Mouse (Mus musculus) stomach, embryonic 15.5 days (tissue): Measurements from ENCODE around the gene Lingo2. TPM values are rescaled to one million over a fixed set of nuclear protein-coding genes. Genes with fewer than 3 reads are reported as not detected.
A peak's percentile ranks its signal among the peaks of the same experiment; 100 is the strongest.

Source experiments
- ATAC-seq: fragments of 200-750 bp; cut with Nextera tagmentation; 2 replicates; pipeline ENCODE4 v1.8.0; 2017; ENCODE audit warnings: low read depth, moderate number of reproducible peaks, moderate TSS enrichment; ENCODE audit not compliant: insufficient read depth, low FRiP score
- H3K27ac ChIP-seq: fragments of 300-500 bp; sonication (generic); 2 replicates; pipeline ENCODE4 v1.5.1; 2015; ENCODE audit warnings: mild to moderate bottlenecking, inconsistent platforms
- H3K27me3 ChIP-seq: fragments of 300-500 bp; sonication (generic); replicated peaks from 2 replicates; pipeline ENCODE4 v1.6.1; 2015; ENCODE audit warnings: inconsistent platforms
- H3K36me3 ChIP-seq: fragments of 300-500 bp; sonication (generic); 2 replicates; pipeline ENCODE4 v1.6.1; 2015; ENCODE audit warnings: inconsistent platforms
- H3K4me1 ChIP-seq: fragments of 300-500 bp; sonication (generic); 2 replicates; pipeline ENCODE4 v1.6.1; 2015; ENCODE audit warnings: inconsistent platforms
- H3K4me2 ChIP-seq: fragments of 300-500 bp; sonication (generic); 2 replicates; pipeline ENCODE4 v1.6.1; 2015; ENCODE audit warnings: mild to moderate bottlenecking, inconsistent platforms
- H3K4me3 ChIP-seq: fragments of 300-500 bp; sonication (generic); replicated peaks from 2 replicates; pipeline ENCODE4 v1.5.1; 2015; ENCODE audit warnings: inconsistent platforms
- H3K9ac ChIP-seq: fragments of 300-500 bp; sonication (generic); 2 replicates; pipeline ENCODE4 v1.6.1; 2015; ENCODE audit warnings: inconsistent platforms
- H3K9me3 ChIP-seq: fragments of 300-500 bp; sonication (generic); 2 replicates; pipeline ENCODE4 v1.6.1; 2016; ENCODE audit warnings: inconsistent platforms
- WGBS: fragments of 180-500 bp; shearing (Covaris S2); methylation state at CpG from one replicate; pipeline ENCODE4 v1.1.7; 2015; 5-methylcytosine and 5-hydroxymethylcytosine counted together
- polyA plus RNA-seq: library from polyadenylated mRNA; unstranded; fragments of >200 nt; fragmentation: Nextera tagmentation; extraction: Ambion mirVana; gene quantifications from 2 replicates; pipeline ENCODE4 v1.2.1, GENCODE M21; 2015

Gene Lingo2
- 0.46 and 0.77 TPM in 2 replicates for polyA plus RNA-seq

DNA sequence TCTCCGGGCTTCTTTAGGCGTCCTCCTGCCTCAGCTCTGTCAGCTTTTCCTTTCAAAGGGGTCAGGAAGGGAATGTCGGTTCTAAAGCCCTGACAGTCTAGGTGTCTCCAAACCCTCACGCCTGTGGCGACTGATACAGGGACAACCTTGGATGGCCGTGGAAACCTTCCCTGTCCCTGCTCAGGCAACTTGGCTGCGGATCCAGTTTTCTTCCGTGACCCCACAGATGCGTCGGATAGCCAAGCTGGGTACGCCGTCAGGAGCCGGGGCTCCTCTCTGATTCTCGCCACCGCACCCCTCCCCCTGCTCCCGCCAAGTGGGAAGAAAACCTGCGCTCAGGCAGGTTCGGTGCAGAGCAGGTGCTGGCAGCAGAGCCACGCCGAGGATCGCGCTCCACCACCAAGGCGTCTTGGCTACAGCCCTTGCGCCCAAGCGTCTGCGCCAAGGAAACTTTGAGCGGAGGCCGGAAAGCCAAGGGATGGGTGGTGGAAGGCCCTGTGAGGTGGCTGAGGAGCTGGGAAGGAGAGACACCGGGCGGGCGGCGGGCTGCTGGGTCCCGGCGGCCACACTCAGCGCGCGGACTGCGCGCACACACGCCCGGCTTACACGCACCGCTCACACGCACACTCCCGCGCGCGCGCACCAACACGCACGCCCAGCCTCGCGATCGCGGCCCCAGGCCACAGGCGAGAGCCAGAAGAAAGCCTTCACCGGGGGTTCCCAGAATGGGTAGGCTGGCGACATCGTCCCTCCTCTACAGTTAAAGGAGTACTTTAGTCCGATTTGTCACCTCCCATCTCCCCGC is at the start of gene Lingo2:
Gene Lingo2, minus strand, starts transcription at position 598 of the 805 bp plus-strand sequence.
- Histone ChIP-seq H3K4me3 (peak within 1 kb of the TSS; percentile 51), H3K27me3 (peaks cover 41% of the 10 kb centered on the region), H3K27ac (no peak within 1 kb of the TSS), H3K4me1 (peaks cover 15% of the 10 kb centered on the region; the same call in 1 of the 2 replicates), H3K36me3 (no peaks in the 10 kb centered on the region), H3K9me3 (no peaks in the 10 kb centered on the region), H3K4me2 (peak within 1 kb of the TSS; percentile 99), H3K9ac (no peak within 1 kb of the TSS)
- under 1% methylated on average over 61 of the region's 61 CpGs for WGBS
- ATAC-seq: peak; percentile 42; the same call in 1 of the 2 replicates

DNA sequence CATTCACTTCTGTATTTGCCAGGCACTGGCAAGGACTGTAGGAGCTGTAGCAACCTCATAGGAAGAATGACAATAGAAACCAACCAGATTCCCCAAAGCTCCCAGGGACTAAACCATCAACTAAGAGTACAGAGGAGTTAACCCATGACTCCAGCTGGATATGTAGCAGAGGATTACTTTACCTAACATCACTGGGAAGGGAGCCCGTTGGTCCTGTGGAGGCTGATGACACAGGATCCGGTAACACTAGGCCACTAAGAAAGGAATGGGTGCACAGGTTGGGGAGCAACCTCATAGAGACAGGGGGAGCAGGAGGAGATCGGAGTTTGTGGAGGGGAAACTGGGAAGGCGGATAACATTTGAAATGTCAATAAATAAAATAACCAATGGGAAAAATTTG is 21.8 kb upstream of the Lingo2 start:
- H3K27me3 ChIP-seq: no peaks in the 10 kb centered on the region
- no peak overlapping the region for H3K9ac ChIP-seq
- H3K4me1 ChIP-seq: no peaks in the 10 kb centered on the region
- H3K36me3 ChIP-seq: no peaks in the 10 kb centered on the region
- no peak overlapping the region for H3K4me2 ChIP-seq
- no peak overlapping the region for H3K4me3 ChIP-seq
- ATAC-seq: no peak
- WGBS: 93% methylated on average over 4 of the region's 4 CpGs
- H3K9me3 ChIP-seq: no peaks in the 10 kb centered on the region
- H3K27ac ChIP-seq: no peak overlapping the region

DNA sequence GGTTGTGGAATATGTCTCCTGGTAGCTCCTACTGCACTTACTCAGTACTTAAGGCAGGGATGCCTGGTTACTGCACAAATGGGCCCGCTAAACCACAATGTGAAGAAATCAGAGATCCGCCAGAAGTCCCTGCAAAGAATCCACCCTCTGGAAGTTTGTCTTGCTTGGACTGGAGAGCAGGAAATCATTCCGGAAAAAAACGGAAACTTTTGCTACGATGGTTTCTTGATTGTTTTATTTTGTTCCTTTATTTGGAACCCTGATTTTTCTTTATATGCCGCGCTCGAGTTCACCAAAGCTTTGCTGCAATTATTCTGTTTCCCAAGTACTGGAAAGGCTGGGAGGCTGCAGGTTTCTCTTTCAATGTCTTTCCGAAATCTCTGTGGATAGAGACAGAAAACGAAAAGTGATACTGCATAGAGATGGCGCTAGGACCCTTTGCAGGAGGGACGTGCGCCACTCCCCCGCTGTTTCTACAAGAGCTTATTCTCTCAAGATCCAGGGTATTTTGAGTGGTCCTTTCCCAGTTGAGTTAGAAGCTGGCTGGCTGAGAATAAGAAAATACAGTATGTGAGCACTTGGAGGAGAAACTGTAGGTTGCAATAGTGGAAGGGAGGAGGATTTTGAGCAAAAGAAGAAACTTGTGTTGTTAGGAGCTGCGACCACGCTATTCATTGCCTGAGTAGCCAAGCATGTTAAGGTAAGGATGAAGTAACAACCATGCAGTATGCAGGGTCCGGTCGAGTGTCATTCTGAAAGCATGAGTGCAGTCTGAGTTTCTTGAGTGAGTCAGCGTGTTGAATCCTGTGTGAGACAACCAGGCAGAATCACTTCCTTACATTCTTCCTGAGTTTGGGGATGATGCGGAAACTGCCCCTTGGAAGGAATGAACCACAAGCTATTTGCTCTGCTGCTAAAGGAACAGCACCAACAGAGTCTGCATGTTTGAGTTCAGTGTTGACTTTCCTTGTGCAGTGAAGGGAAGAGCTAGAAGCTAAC is 1.2 kb upstream of the Lingo2 start:
- 11% methylated on average over 20 of the region's 20 CpGs for WGBS
- H3K36me3 ChIP-seq: no peaks in the 10 kb centered on the region

DNA sequence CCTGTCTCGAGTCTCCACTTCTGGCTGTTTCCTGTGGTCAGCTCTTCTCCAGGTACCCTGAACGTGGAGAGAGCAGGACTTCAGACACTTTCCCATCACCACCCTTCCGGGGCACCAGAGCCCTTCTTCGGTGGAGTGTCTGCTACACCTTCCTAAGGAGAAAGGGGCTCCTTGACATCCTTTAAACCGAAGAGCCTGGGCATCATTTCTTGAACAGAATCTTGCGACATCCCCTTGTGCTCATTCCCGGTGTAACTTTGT is 338 bp upstream of the Lingo2 start:
- Histone ChIP-seq H3K4me3 (peak overlapping the region; percentile 51), H3K27me3 (peaks cover 41% of the 10 kb centered on the region), H3K36me3 (no peaks in the 10 kb centered on the region), H3K9me3 (no peaks in the 10 kb centered on the region), H3K4me2 (peak overlapping the region; percentile 99), H3K4me1 (peaks cover 15% of the 10 kb centered on the region; the same call in 1 of the 2 replicates), H3K9ac (no peak overlapping the region), H3K27ac (no peak overlapping the region)
- no peak for ATAC-seq
- 1% methylated on average over 7 of the region's 7 CpGs for WGBS

More for the DNA sequence above, 1.2 kb upstream of the Lingo2 start:
- Histone ChIP-seq H3K9me3 (no peaks in the 10 kb centered on the region), H3K4me3 (peak overlapping the region; percentile 51), H3K4me2 (peak overlapping the region; percentile 99), H3K27ac (no peak overlapping the region), H3K27me3 (peaks cover 41% of the 10 kb centered on the region), H3K9ac (no peak overlapping the region), H3K4me1 (peaks cover 15% of the 10 kb centered on the region; the same call in 1 of the 2 replicates)
- ATAC-seq: no peak

DNA sequence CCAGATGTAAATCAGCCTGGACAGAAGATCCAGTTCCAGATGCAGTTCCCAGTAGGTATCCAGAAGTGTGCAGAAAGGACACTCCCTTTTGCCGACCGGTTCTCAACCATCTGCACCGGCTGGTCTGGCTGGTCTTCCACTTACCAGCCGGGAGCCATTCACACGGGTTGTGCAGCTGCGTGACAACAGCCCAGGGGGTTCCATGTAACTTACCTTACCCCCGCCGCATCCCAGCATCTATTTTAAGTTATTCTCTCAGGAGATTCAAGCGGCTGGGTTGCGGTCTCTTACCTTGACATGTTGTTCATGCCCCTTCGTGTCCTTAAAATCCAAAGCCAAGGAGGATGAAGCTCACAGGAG is 777 bp downstream of the Lingo2 start:
- no peaks in the 10 kb centered on the region for H3K9me3 ChIP-seq
- under 1% methylated on average over 11 of the region's 11 CpGs for WGBS
- ATAC-seq: peak; percentile 13; the same call in 1 of the 2 replicates
- H3K4me3 ChIP-seq: peak overlapping the region; percentile 51
- no peak overlapping the region for H3K27ac ChIP-seq
- peaks cover 41% of the 10 kb centered on the region for H3K27me3 ChIP-seq
- peaks cover 15% of the 10 kb centered on the region; the same call in 1 of the 2 replicates for H3K4me1 ChIP-seq
- H3K4me2 ChIP-seq: peak overlapping the region; percentile 99
- H3K36me3 ChIP-seq: no peaks in the 10 kb centered on the region
- no peak overlapping the region for H3K9ac ChIP-seq

DNA sequence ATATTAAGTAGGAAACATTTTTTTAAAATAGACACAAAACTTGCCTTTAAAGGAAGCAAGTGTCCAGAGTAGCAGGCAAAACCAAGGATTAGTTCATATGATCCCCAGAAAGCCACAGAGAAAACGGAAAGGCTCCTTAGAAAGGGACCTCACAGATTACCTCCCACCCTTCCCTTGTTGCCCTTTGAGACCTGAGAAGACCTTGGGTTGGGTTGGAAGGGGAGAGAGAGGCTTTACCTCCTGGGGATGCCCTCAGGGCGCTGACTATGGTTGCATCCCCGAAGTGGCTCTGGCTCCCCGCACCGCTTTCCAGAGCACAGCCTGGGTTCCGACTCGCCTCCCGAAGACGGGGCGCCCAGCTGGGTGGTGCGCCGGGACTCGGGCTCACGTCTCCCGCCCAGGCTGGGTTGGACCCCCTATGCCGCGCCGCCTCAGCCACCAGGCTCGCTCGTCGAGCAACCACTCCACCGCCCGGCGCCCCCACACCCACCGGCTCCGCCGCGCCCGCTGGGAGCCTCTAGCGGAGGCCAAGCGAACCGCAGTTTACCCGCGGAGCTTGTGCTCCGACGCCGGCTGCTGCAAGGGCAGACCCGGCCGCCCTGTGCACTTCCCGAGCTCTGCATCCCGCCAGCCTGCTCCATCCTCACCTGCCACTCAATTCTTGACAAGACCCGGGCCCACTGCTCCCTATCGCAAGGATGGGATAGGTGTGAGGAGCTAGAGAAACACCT is 1.4 kb downstream of the Lingo2 start:
- no peak overlapping the region for H3K27ac ChIP-seq
- WGBS: 1% methylated on average over 43 of the region's 43 CpGs
- no peaks in the 10 kb centered on the region for H3K9me3 ChIP-seq
- H3K36me3 ChIP-seq: no peaks in the 10 kb centered on the region
- peak overlapping the region; percentile 99 for H3K4me2 ChIP-seq
- no peak overlapping the region for H3K9ac ChIP-seq
- ATAC-seq: peak; percentile 89
- peaks cover 41% of the 10 kb centered on the region for H3K27me3 ChIP-seq
- H3K4me3 ChIP-seq: peak overlapping the region; percentile 51
- peaks cover 15% of the 10 kb centered on the region; the same call in 1 of the 2 replicates for H3K4me1 ChIP-seq

DNA sequence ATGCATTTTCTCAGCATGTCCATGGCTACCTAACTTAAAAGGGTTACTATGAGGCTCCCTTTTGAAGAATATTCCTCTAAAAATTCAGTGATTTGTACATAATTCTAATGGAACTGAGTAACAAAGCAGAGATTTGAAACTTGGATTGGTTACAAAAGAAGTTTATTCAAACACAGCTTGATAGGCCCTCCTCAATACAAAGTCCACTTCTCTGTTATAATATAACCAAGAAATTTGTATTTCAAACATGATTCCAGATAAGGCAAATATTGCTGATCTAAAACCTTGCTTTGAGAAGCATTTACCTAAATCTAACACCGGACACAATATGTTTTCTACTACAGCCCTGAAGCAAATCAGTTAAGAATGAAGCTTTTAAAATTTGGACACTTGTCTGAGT is 60.7 kb downstream of the Lingo2 start:
- Histone ChIP-seq H3K9me3 (no peaks in the 10 kb centered on the region), H3K4me1 (no peaks in the 10 kb centered on the region), H3K36me3 (no peaks in the 10 kb centered on the region), H3K9ac (no peak overlapping the region), H3K27me3 (no peaks in the 10 kb centered on the region), H3K4me3 (no peak overlapping the region), H3K4me2 (no peak overlapping the region), H3K27ac (no peak overlapping the region)
- no peak for ATAC-seq
- WGBS: 66% methylated on average over 1 of the region's 1 CpGs

DNA sequence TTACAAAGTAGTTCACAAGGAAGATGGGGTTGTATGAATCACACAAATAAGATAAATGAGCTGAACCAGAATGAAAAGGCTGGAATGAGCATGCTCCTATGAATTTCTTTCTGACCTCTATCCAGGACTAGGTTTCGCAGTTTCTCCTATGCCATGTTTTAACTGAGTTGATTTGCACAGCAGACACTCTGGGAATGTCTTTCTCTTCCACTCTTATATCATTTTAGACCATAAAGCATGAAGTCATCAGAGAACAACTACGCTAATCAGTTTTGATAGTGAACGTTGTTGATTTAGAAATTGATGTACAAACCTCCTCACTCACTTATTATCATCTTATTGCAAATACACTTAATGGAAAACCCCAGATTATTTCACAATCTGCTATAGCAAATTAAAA is 61.2 kb downstream of the Lingo2 start:
- Histone ChIP-seq H3K36me3 (no peaks in the 10 kb centered on the region), H3K27ac (no peak overlapping the region), H3K27me3 (no peaks in the 10 kb centered on the region), H3K9ac (no peak overlapping the region), H3K4me2 (no peak overlapping the region), H3K9me3 (no peaks in the 10 kb centered on the region), H3K4me3 (no peak overlapping the region), H3K4me1 (no peaks in the 10 kb centered on the region)
- ATAC-seq: no peak
- WGBS: 74% methylated on average over 3 of the region's 3 CpGs

DNA sequence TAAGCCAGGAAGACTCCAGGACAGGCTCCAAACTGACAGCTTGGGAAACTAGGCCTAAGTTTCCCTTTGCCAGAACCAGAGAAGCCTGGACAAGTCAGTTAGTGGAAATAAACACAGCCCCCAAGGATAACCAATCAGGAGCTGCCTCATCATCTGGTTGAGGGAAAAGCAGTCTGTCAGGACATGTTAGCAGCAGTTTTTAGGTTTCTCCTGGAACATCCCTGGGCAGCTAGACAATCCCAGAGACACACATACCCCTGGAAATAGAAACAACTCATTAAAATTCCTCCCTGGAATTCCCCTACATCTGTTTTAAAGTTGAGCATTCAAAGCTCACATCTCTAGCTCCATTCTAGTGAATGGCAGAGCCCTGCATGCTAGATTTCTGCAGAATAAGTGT is 76.8 kb downstream of the Lingo2 start:
- no peak for ATAC-seq
- no peak overlapping the region for H3K4me3 ChIP-seq
- no peaks in the 10 kb centered on the region for H3K4me1 ChIP-seq
- H3K27ac ChIP-seq: no peak overlapping the region
- no peak overlapping the region for H3K9ac ChIP-seq
- no peaks in the 10 kb centered on the region for H3K9me3 ChIP-seq
- no peaks in the 10 kb centered on the region for H3K36me3 ChIP-seq
- H3K27me3 ChIP-seq: no peaks in the 10 kb centered on the region
- H3K4me2 ChIP-seq: no peak overlapping the region

DNA sequence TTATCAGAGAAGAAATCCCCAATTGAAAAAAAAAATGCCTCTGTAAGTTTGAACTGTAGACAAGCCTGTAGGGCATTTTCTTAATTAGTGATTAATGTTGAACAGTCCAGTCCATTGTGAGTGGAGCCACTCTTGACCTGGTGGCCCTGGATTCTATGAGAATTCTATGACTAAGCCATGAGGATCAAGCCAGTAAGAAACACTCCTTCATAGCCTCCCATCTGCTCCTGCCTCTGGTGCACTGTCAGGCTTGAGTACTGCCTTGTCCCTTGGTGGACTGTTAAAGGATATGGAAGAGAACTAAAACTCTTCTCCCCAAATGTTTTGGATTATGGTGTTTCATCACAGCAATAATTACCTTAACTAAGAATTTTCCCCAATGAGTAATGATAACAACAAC is 126.6 kb downstream of the Lingo2 start:
- Histone ChIP-seq H3K27ac (no peak overlapping the region), H3K9me3 (no peaks in the 10 kb centered on the region), H3K27me3 (no peaks in the 10 kb centered on the region), H3K4me2 (no peak overlapping the region), H3K4me3 (no peak overlapping the region), H3K4me1 (no peaks in the 10 kb centered on the region), H3K36me3 (no peaks in the 10 kb centered on the region), H3K9ac (no peak overlapping the region)
- ATAC-seq: no peak

DNA sequence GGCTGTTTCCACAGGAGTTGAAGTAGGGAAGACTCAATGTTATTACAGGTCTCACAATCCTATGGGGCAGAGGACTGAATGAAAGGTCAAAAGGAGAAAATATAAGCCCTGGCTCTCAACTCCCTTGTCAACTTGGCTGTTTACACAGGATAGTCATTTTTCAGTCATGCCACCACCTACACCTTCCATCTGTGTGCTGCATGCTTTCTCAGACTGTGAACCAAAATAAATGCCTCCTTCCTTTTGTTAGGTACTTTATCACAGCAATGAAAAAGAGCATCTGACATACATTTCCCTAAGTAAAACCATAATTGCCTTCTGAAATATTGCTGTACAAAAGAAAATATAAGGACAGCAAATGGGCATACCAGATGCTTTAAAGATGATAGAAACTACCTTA is 129.6 kb downstream of the Lingo2 start:
- H3K4me2 ChIP-seq: no peak overlapping the region
- H3K4me1 ChIP-seq: no peaks in the 10 kb centered on the region
- no peaks in the 10 kb centered on the region for H3K9me3 ChIP-seq
- H3K9ac ChIP-seq: no peak overlapping the region
- no peak overlapping the region for H3K4me3 ChIP-seq
- no peak overlapping the region for H3K27ac ChIP-seq
- H3K27me3 ChIP-seq: no peaks in the 10 kb centered on the region
- H3K36me3 ChIP-seq: no peaks in the 10 kb centered on the region
- ATAC-seq: no peak
